Mouse (Mus musculus): ENCODE measurements around the gene Il17f. TPM values are rescaled to one million over a fixed set of nuclear protein-coding genes. Genes with fewer than 3 reads are reported as not detected.

Gene Il17f
- polyA plus RNA-seq, 2 experiments = 0.10 TPM; not detected in 1

DNA sequence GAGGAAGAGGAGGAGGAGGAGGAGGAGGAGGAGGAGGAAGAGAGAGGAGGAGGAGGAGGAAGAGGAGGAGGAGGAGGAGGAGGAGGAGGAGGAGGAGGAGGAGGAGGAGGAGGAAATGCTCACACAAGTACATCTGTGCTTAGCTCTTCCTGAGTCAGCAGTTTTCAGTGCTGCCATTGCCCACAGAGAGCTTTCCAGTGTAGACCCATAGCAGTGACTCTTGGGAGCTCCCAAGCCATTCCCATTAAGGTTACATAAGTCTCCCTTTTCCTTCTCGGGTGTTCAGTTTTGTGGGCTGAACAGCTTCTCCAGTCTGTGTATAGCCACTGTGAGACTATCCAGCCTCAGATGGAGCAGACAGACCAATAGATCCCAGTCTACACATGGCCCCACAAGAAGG lies 40.1 kb upstream of the Il17f start:
- Histone ChIP-seq H3K4me3 (ENCODE audit: insufficient read depth in 1 of 2, low read depth in 2 of 2, low read length in 2 of 2) (no peak overlapping the region), H3K4me1 (replicated peaks; ENCODE audit: control insufficient read depth in 2 of 2, insufficient read depth in 2 of 2, low read length in 1 of 2) (peaks cover 5 to 7% of the 10 kb centered on the region in 2 experiments; a peak in 3 of 4 replicates), H3K36me3 (replicated peaks; ENCODE audit: control insufficient read depth, insufficient read depth, low read depth) (no peaks in the 10 kb centered on the region), H3K4me2 (ENCODE audit: low read depth) (no peak overlapping the region), H3K27ac (no peak overlapping the region), H3K9me3 (ENCODE audit: control insufficient read depth, low read length) (no peaks in the 10 kb centered on the region), H3K27me3 (ENCODE audit: control insufficient read depth, insufficient read depth, low read length) (no peaks in the 10 kb centered on the region), H3K9ac (replicated peaks) (no peak overlapping the region)
- ATAC-seq (ENCODE audit: insufficient read depth) (no peak), DNase-seq (ENCODE audit: low read depth in 3 of 3, low spot score in 3 of 3) (no peak)
- WGBS (ENCODE audit: insufficient replicate concordance) = 44% methylated on average over 1 of the region's 1 CpGs
- TF ChIP-seq CTCF (IDR thresholded peaks at IDR 0.05; ENCODE audit: low read depth) (no peak), EP300 (IDR thresholded peaks at IDR 0.05; ENCODE audit: low read depth) (no peak)

DNA sequence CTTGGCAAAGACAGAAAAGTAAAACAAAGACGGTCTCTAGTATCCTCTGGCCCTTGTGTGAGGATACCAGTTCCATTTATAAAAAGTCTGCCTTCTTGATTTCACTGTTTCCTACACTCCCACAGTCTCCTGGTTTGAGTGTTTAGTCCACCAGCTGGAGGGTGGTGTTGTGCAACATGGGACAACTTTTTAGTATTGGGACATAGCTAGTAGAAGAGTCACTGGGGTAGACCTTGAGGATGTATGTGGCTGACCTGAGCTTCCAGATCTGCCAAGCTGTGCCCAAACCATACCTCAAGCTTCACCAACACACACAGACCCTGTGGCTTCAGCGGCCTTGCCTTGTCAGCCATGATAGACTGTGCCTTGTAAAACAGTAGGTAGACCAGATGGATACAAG lies 37.6 kb upstream of the Il17f start:
- Histone ChIP-seq H3K4me2 (ENCODE audit: low read depth) (no peak overlapping the region), H3K27ac (no peak overlapping the region), H3K9me3 (ENCODE audit: control insufficient read depth, low read length) (no peaks in the 10 kb centered on the region), H3K27me3 (ENCODE audit: control insufficient read depth, insufficient read depth, low read length) (no peaks in the 10 kb centered on the region), H3K4me1 (replicated peaks; ENCODE audit: control insufficient read depth in 2 of 2, insufficient read depth in 2 of 2, low read length in 1 of 2) (peaks cover 3 to 4% of the 10 kb centered on the region in 2 experiments; a peak in 2 of 4 replicates), H3K4me3 (ENCODE audit: insufficient read depth in 1 of 2, low read depth in 2 of 2, low read length in 2 of 2) (no peak overlapping the region), H3K9ac (replicated peaks) (no peak overlapping the region), H3K36me3 (replicated peaks; ENCODE audit: control insufficient read depth, insufficient read depth, low read depth) (no peaks in the 10 kb centered on the region)
- no peak for TF ChIP-seq CTCF (IDR thresholded peaks at IDR 0.05; ENCODE audit: low read depth)
- no peak for TF ChIP-seq EP300 (IDR thresholded peaks at IDR 0.05; ENCODE audit: low read depth)
- ATAC-seq (ENCODE audit: insufficient read depth) (no peak), DNase-seq (ENCODE audit: low read depth in 3 of 3, low spot score in 3 of 3) (no peak)
- 68% methylated on average over 2 of the region's 2 CpGs for WGBS (ENCODE audit: insufficient replicate concordance)

DNA sequence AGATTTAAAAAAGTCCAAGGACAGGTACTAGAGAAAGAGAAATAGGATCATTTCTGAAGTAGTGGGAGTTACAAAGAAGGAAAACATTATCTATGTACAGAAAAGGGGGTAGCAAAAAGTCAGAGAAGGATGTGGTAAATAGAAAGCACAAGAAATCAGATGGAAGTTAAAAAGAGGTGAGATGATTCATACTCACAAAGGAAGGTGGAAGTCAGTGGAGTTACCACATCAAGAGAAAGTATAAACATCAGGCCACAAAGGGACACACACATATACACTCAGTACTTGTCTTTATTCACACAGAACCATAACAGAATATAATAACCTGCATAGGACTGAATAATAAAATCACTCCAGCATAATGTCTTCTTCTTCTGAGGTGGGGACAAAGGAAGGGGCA lies 34.6 kb upstream of the Il17f start:
- H3K9ac ChIP-seq (replicated peaks) = no peak overlapping the region
- H3K4me3 ChIP-seq (ENCODE audit: insufficient read depth in 1 of 2, low read depth in 2 of 2, low read length in 2 of 2) = no peak overlapping the region
- TF ChIP-seq CTCF (IDR thresholded peaks at IDR 0.05; ENCODE audit: low read depth) = no peak
- no peak for TF ChIP-seq EP300 (IDR thresholded peaks at IDR 0.05; ENCODE audit: low read depth)
- no peak overlapping the region for H3K27ac ChIP-seq
- no peaks in the 10 kb centered on the region for H3K36me3 ChIP-seq (replicated peaks; ENCODE audit: control insufficient read depth, insufficient read depth, low read depth)
- no peaks in the 10 kb centered on the region for H3K27me3 ChIP-seq (ENCODE audit: control insufficient read depth, insufficient read depth, low read length)
- DNase-seq (ENCODE audit: low read depth in 3 of 3, low spot score in 3 of 3) = no peak
- peaks cover 0 to 4% of the 10 kb centered on the region in 2 experiments; a peak in 3 of 4 replicates for H3K4me1 ChIP-seq (replicated peaks; ENCODE audit: control insufficient read depth in 2 of 2, insufficient read depth in 2 of 2, low read length in 1 of 2)
- H3K9me3 ChIP-seq (ENCODE audit: control insufficient read depth, low read length) = no peaks in the 10 kb centered on the region
- H3K4me2 ChIP-seq (ENCODE audit: low read depth) = no peak overlapping the region
- no peak for ATAC-seq (ENCODE audit: insufficient read depth)

DNA sequence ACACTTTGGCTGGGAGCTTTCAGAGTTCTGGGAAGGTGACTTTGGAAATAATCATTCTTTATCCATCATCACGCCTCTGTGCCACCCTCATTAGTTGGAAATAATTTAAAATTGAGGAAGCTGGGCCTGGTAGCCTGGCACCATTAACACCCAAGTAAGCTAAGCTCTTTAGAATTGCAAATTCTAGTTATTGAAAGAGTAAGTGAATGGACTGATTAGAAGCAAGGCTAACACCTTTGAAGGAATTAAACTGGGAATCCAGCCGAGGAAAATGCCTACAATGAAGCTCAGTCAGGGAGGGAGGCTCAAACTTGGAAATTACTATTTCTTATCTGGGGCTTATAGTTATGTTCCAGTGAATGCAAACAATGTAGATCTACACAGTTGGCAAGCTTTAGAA lies 33.5 kb upstream of the Il17f start:
- TF ChIP-seq CTCF (IDR thresholded peaks at IDR 0.05; ENCODE audit: low read depth) (no peak), EP300 (IDR thresholded peaks at IDR 0.05; ENCODE audit: low read depth) (no peak)
- H3K9ac ChIP-seq (replicated peaks) = no peak overlapping the region
- H3K4me1 ChIP-seq (replicated peaks; ENCODE audit: control insufficient read depth in 2 of 2, insufficient read depth in 2 of 2, low read length in 1 of 2) = peaks cover 0 to 4% of the 10 kb centered on the region in 2 experiments; a peak in 3 of 4 replicates
- H3K9me3 ChIP-seq (ENCODE audit: control insufficient read depth, low read length) = no peaks in the 10 kb centered on the region
- H3K4me2 ChIP-seq (ENCODE audit: low read depth) = no peak overlapping the region
- ATAC-seq (ENCODE audit: insufficient read depth) (no peak), DNase-seq (ENCODE audit: low read depth in 3 of 3, low spot score in 3 of 3) (no peak)
- no peaks in the 10 kb centered on the region for H3K36me3 ChIP-seq (replicated peaks; ENCODE audit: control insufficient read depth, insufficient read depth, low read depth)
- H3K27me3 ChIP-seq (ENCODE audit: control insufficient read depth, insufficient read depth, low read length) = no peaks in the 10 kb centered on the region
- 58% methylated on average over 2 of the region's 2 CpGs for WGBS (ENCODE audit: insufficient replicate concordance)
- no peak overlapping the region for H3K27ac ChIP-seq
- H3K4me3 ChIP-seq (ENCODE audit: insufficient read depth in 1 of 2, low read depth in 2 of 2, low read length in 2 of 2) = no peak overlapping the region

DNA sequence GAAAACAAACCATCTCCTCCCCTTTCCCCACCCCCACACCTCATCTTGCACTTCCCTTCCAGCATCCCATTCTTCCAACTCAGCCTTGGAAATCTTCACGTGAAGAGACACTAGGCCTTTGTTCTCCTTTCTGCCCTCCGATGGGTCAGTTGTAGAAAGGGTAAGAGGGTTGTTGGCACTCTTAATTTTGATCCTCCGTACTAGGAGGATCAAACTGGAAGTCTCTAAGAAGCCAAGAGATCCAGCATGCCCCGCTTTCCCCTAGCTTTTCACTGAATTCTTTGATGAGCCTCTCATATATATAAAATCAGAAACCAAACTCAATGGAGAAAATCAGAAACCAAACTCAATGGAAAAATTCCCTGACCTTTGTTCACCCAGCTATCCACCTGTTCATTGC lies 33.1 kb upstream of the Il17f start:
- ATAC-seq (ENCODE audit: insufficient read depth) = no peak
- no peak for TF ChIP-seq EP300 (IDR thresholded peaks at IDR 0.05; ENCODE audit: low read depth)
- TF ChIP-seq CTCF (IDR thresholded peaks at IDR 0.05; ENCODE audit: low read depth) = no peak
- 65% methylated on average over 4 of the region's 4 CpGs for WGBS (ENCODE audit: insufficient replicate concordance)

More for the DNA sequence above, 33.1 kb upstream of the Il17f start:
- Histone ChIP-seq H3K9me3 (ENCODE audit: control insufficient read depth, low read length) (no peaks in the 10 kb centered on the region), H3K27me3 (ENCODE audit: control insufficient read depth, insufficient read depth, low read length) (no peaks in the 10 kb centered on the region), H3K27ac (no peak overlapping the region), H3K4me3 (ENCODE audit: insufficient read depth in 1 of 2, low read depth in 2 of 2, low read length in 2 of 2) (no peak overlapping the region), H3K4me1 (replicated peaks; ENCODE audit: control insufficient read depth in 2 of 2, insufficient read depth in 2 of 2, low read length in 1 of 2) (peaks cover 3 to 7% of the 10 kb centered on the region in 2 experiments), H3K9ac (replicated peaks) (no peak overlapping the region), H3K36me3 (replicated peaks; ENCODE audit: control insufficient read depth, insufficient read depth, low read depth) (peaks cover 1% of the 10 kb centered on the region; the same call in 1 of the 2 replicates), H3K4me2 (ENCODE audit: low read depth) (no peak overlapping the region)
- no peak for DNase-seq (ENCODE audit: low read depth in 3 of 3, low spot score in 3 of 3)

Measured in liver, embryonic 14.5 days (tissue).